Mouse (Mus musculus): ENCODE measurements around the gene Hs6st1.

GRCm38 (mm10) chr1:36080974-36081373, 12.8 kb downstream of the Hs6st1 start:
- TF ChIP-seq CTCF (IDR thresholded peaks at IDR 0.05; ENCODE audit: extremely low read depth, insufficient read length, insufficient replicate concordance, low read depth, low read length) = no peak
- TF ChIP-seq POLR2A (IDR thresholded peaks at IDR 0.05; ENCODE audit: low read depth, low read length) = no peak

All from small intestine, adult 2 months (tissue).